Mouse (Mus musculus) layer of hippocampus, adult 9-11 months (tissue): ENCODE measurements at regions not wholly inside any gene's neighbourhood (a gene's known extent, or its start where the extent isn't known, plus 50 kb on each side); places are given as distances from the start of the nearest gene placed in this dataset.

Experiments used
- DNase-seq: peaks from one replicate; pipeline ENCODE4 v3.0.0; 2022

DNA sequence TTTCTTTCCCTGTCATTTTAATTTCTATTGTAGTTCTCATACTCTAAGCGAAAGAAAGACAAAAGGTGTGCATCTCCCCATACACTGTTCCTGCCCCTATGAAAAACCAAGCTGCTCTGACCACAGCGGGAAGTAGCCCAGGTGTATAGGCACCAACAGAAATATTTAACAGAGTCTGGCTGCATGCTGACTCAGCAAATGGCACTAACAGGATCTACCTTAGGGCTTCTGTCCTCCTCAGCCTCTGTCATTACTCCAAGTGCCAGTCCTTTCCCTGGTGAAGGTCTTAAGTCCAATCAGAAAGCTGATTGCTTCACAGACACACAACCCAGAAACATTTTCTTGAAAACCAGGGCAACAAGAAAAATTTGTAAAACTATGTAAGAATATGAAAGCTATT lies 72.5 kb downstream of the Gm9008 start:
- DNase-seq: no peak

- no peak for DNase-seq
These were observed 110.0 kb downstream of the Gm9008 start for GRCm38 (mm10) chr6:76387462-76388049.

- DNase-seq: peak; percentile 28
These were observed 115.3 kb downstream of the Gm9008 start for GRCm38 (mm10) chr6:76382323-76382722.

- DNase-seq: no peak
These were observed 118.9 kb downstream of the Gm9008 start for GRCm38 (mm10) chr6:76378674-76379073.

DNA sequence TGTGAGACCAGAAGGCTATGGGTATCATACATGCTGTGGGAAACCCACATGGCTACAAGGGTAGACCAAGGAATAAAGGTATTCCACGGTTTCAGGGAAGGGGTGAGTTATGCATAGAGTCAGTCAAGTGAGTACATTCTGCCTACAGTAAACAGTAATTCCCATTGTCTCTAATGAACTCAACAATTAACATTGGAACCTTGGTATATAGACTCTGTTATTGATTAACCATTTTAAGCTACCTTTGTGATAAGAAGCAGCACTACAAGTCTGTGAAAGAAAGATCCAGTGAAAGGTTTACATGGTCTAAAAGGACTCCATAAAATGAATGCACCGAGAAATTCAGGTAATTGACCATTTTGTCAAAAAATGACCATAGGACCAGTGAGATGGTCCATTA lies 145.4 kb downstream of the Gm9008 start:
- no peak for DNase-seq

DNA sequence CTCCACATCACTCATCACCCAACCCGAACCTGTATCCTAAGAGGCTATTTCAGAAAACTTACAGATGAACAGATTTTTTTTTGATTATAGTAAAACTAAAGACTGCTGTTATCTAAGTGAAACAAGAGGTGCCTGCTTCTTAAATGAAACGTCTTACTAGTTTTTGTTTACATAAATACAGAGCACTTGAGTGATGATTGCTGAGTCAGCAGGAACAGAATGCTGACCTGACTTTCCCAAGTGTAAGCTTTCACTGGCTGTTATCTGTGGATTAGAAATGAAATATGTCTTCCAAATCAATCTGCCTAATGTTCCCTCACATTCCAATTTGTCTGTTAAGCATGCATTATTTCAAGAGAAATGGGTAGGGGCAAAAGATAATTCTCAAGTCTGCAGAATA lies 149.1 kb downstream of the Gm9008 start:
- no peak for DNase-seq

- no peak for DNase-seq
These were observed 167.4 kb downstream of the Gm9008 start for GRCm38 (mm10) chr6:76330176-76330575.
